Mouse (Mus musculus): ENCODE measurements around the gene Thnsl2. TPM values are rescaled to one million over a fixed set of nuclear protein-coding genes. Genes with fewer than 3 reads are reported as not detected.

The Thnsl2 gene
- total and polyA plus RNA-seq, 3 experiments, result not detected

GRCm38 (mm10) chr6:71083441-71083840, 60.8 kb downstream of the Thnsl2 start:
- ATAC-seq (ENCODE audit: extremely low read depth, insufficient number of reproducible peaks, low FRiP score, poor library complexity, severe bottlenecking), result no peak
- TF ChIP-seq CTCF (IDR thresholded peaks at IDR 0.05; ENCODE audit: low read depth, low read length) (no peak), TAL1 (conservative IDR thresholded peaks at IDR 0.05; ENCODE audit: low read depth, low read length) (no peak), POLR2AphosphoS5 (IDR thresholded peaks at IDR 0.05; ENCODE audit: insufficient replicate concordance, low read depth, low read length) (no peak), GATA2 (IDR thresholded peaks at IDR 0.05; ENCODE audit: borderline replicate concordance, low read depth, low read length) (no peak), GATA1 (IDR thresholded peaks at IDR 0.05; ENCODE audit: borderline replicate concordance, low read length) (no peak)
- Histone ChIP-seq H3K4me1 (ENCODE audit: insufficient read depth, low read depth, low read length) (no peaks in the 10 kb centered on the region), H3K27me3 (ENCODE audit: insufficient read depth, low read length) (no peaks in the 10 kb centered on the region), H3K4me3 (ENCODE audit: low read depth, low read length) (no peak overlapping the region), H3K9me3 (replicated peaks) (no peaks in the 10 kb centered on the region), H3K36me3 (replicated peaks) (no peaks in the 10 kb centered on the region)
- DNase-seq (ENCODE audit: low spot score), result no peak

- ATAC-seq (ENCODE audit: extremely low read depth, insufficient number of reproducible peaks, low FRiP score, poor library complexity, severe bottlenecking) (no peak), DNase-seq (ENCODE audit: low spot score) (no peak)
- Histone ChIP-seq H3K4me1 (ENCODE audit: insufficient read depth, low read depth, low read length) (no peaks in the 10 kb centered on the region), H3K4me3 (ENCODE audit: low read depth, low read length) (no peak overlapping the region), H3K36me3 (replicated peaks) (no peaks in the 10 kb centered on the region), H3K9me3 (replicated peaks) (no peaks in the 10 kb centered on the region), H3K27me3 (ENCODE audit: insufficient read depth, low read length) (no peaks in the 10 kb centered on the region)
- TF ChIP-seq TAL1 (conservative IDR thresholded peaks at IDR 0.05; ENCODE audit: low read depth, low read length) (no peak), GATA2 (IDR thresholded peaks at IDR 0.05; ENCODE audit: borderline replicate concordance, low read depth, low read length) (no peak), GATA1 (IDR thresholded peaks at IDR 0.05; ENCODE audit: borderline replicate concordance, low read length) (no peak), CTCF (IDR thresholded peaks at IDR 0.05; ENCODE audit: low read depth, low read length) (no peak), POLR2AphosphoS5 (IDR thresholded peaks at IDR 0.05; ENCODE audit: insufficient replicate concordance, low read depth, low read length) (no peak)
Observed at GRCm38 (mm10) chr6:71082084-71082483, 62.2 kb downstream of the Thnsl2 start.

- Histone ChIP-seq H3K9me3 (replicated peaks) (no peaks in the 10 kb centered on the region), H3K4me3 (ENCODE audit: low read depth, low read length) (no peak overlapping the region), H3K36me3 (replicated peaks) (no peaks in the 10 kb centered on the region), H3K27me3 (ENCODE audit: insufficient read depth, low read length) (peaks cover 5% of the 10 kb centered on the region; the same call in 1 of the 2 replicates), H3K4me1 (ENCODE audit: insufficient read depth, low read depth, low read length) (no peaks in the 10 kb centered on the region)
- DNase-seq (ENCODE audit: low spot score) (no peak), ATAC-seq (ENCODE audit: extremely low read depth, insufficient number of reproducible peaks, low FRiP score, poor library complexity, severe bottlenecking) (no peak)
- TF ChIP-seq TAL1 (conservative IDR thresholded peaks at IDR 0.05; ENCODE audit: low read depth, low read length) (no peak), CTCF (IDR thresholded peaks at IDR 0.05; ENCODE audit: low read depth, low read length) (no peak), POLR2AphosphoS5 (IDR thresholded peaks at IDR 0.05; ENCODE audit: insufficient replicate concordance, low read depth, low read length) (no peak), GATA1 (IDR thresholded peaks at IDR 0.05; ENCODE audit: borderline replicate concordance, low read length) (no peak), GATA2 (IDR thresholded peaks at IDR 0.05; ENCODE audit: borderline replicate concordance, low read depth, low read length) (no peak)
Observed at GRCm38 (mm10) chr6:71081230-71081629, 63.0 kb downstream of the Thnsl2 start.

Other genes with a start within 250 kb of the Thnsl2 start
- not detected in 2 replicates for gene Tex37, start 225.5 kb downstream of the Thnsl2 start, total RNA-seq (2014; fragmentation: Nextera tagmentation)
- gene Tex37, start 225.5 kb downstream of the Thnsl2 start, total RNA-seq (2017), result 0.22 TPM in 1 of 2 replicates, not detected in the other
- gene Tex37, start 225.5 kb downstream of the Thnsl2 start, polyA plus RNA-seq (2012), result not detected in 2 replicates
- not detected in 2 replicates for gene Foxi3, start 187.9 kb downstream of the Thnsl2 start, total RNA-seq (2014; fragmentation: Nextera tagmentation)
- not detected in 2 replicates for gene Foxi3, start 187.9 kb downstream of the Thnsl2 start, total RNA-seq (2017)
- gene Foxi3, start 187.9 kb downstream of the Thnsl2 start, polyA plus RNA-seq (2012), result not detected in 2 replicates
- not detected in 2 replicates for gene Fabp1, start 55.4 kb upstream of the Thnsl2 start, total RNA-seq (2014; fragmentation: Nextera tagmentation)
- gene Fabp1, start 55.4 kb upstream of the Thnsl2 start, total RNA-seq (2017), result not detected in 2 replicates
- gene Fabp1, start 55.4 kb upstream of the Thnsl2 start, polyA plus RNA-seq (2012), result not detected in 2 replicates
- gene Krcc1, start 127.2 kb upstream of the Thnsl2 start, total RNA-seq (2014; fragmentation: Nextera tagmentation), result 85.5 and 90.2 TPM in 2 replicates
- 113 and 123 TPM in 2 replicates for gene Krcc1, start 127.2 kb upstream of the Thnsl2 start, total RNA-seq (2017)
- gene Krcc1, start 127.2 kb upstream of the Thnsl2 start, polyA plus RNA-seq (2012), result 50.1 and 64.3 TPM in 2 replicates
- not detected in 2 replicates for gene Smyd1, start 177.8 kb upstream of the Thnsl2 start, total RNA-seq (2014; fragmentation: Nextera tagmentation)
- gene Smyd1, start 177.8 kb upstream of the Thnsl2 start, total RNA-seq (2017), result 0.16 and 0.64 TPM in 2 replicates
- gene Smyd1, start 177.8 kb upstream of the Thnsl2 start, polyA plus RNA-seq (2012), result not detected in 2 replicates
- not detected in 2 replicates for gene Cd8b1, start 178.3 kb upstream of the Thnsl2 start, total RNA-seq (2014; fragmentation: Nextera tagmentation)
- gene Cd8b1, start 178.3 kb upstream of the Thnsl2 start, total RNA-seq (2017), result 0.11 and 0.23 TPM in 2 replicates
- gene Cd8b1, start 178.3 kb upstream of the Thnsl2 start, polyA plus RNA-seq (2012), result not detected in 2 replicates
- not detected in 2 replicates for gene Cd8a, start 229.0 kb upstream of the Thnsl2 start, total RNA-seq (2014; fragmentation: Nextera tagmentation)
- 0.12 and 0.22 TPM in 2 replicates for gene Cd8a, start 229.0 kb upstream of the Thnsl2 start, total RNA-seq (2017)
- not detected in 2 replicates for gene Cd8a, start 229.0 kb upstream of the Thnsl2 start, polyA plus RNA-seq (2012)